Mouse (Mus musculus) forebrain, embryonic 14.5 days (tissue): ENCODE data around the gene Gm14139. TPM values are rescaled to one million over a fixed set of nuclear protein-coding genes. Genes with fewer than 3 reads are reported as not detected.
"Not testable (repeated sequence)": the region's sequence is repeated elsewhere in the genome, so short reads cannot be mapped to it uniquely, and the experiment has no call there.

ENCODE experiments used
- ATAC-seq: fragments of 200-750 bp; cut with Nextera tagmentation; 2 replicates; pipeline ENCODE4 v1.8.0; 2017; ENCODE audit warnings: mild to moderate bottlenecking, moderate library complexity
- DNase-seq: peaks from one replicate; pipeline ENCODE4 v3.0.0-alpha.2; 2015; ENCODE audit warnings: low spot score
- H3K27ac ChIP-seq: fragments of 300-500 bp; sonication (generic); 2 replicates; pipeline ENCODE4 v1.5.1; 2014; ENCODE audit warnings: low read depth, mild to moderate bottlenecking, control low read depth, low read length, moderate library complexity
- H3K27me3 ChIP-seq: fragments of 300-500 bp; sonication (generic); replicated peaks from 2 replicates; pipeline ENCODE4 v1.6.1; 2014; ENCODE audit warnings: low read length, control low read depth, mixed read lengths; ENCODE audit not compliant: control insufficient read depth, insufficient read depth
- H3K36me3 ChIP-seq: fragments of 300-500 bp; sonication (generic); 2 replicates; pipeline ENCODE4 v1.6.1; 2014; ENCODE audit warnings: low read length, control low read depth; ENCODE audit not compliant: control insufficient read depth, insufficient read depth
- H3K4me1 ChIP-seq: fragments of 300-500 bp; sonication (generic); 2 replicates; pipeline ENCODE4 v1.6.1; 2014; ENCODE audit warnings: antibody characterized with exemption, low read length, control low read depth; ENCODE audit not compliant: control insufficient read depth, insufficient read depth
- H3K4me2 ChIP-seq: fragments of 300-500 bp; sonication (generic); 2 replicates; pipeline ENCODE4 v1.6.1; 2014; ENCODE audit warnings: mild to moderate bottlenecking, control low read depth, low read length
- H3K4me3 ChIP-seq: fragments of 300-500 bp; sonication (generic); 2 replicates; pipeline ENCODE4 v1.5.1; 2014; ENCODE audit warnings: low read depth, low read length, control low read depth
- H3K9ac ChIP-seq: fragments of 300-500 bp; sonication (generic); 2 replicates; pipeline ENCODE4 v1.6.1; 2014; ENCODE audit warnings: mild to moderate bottlenecking, low read length, control low read depth, moderate library complexity
- H3K9me3 ChIP-seq: fragments of 300-500 bp; sonication (generic); replicated peaks from 2 replicates; pipeline ENCODE4 v1.6.1; 2016; ENCODE audit warnings: low read length, control low read depth, mixed read lengths; ENCODE audit not compliant: control insufficient read depth
- WGBS: fragments of 180-500 bp; shearing (Covaris S2); extraction: QIAGEN DNeasy Blood & Tissue Kit; methylation state at CpG from one replicate; pipeline ENCODE4 v1.1.7; 2014; 5-methylcytosine and 5-hydroxymethylcytosine counted together
- polyA plus RNA-seq: library from polyadenylated mRNA; unstranded; fragments of >200 nt; fragmentation: Nextera tagmentation; extraction: Ambion mirVana; gene quantifications from 2 replicates; pipeline ENCODE4 v1.2.1, GENCODE M21; 2014

Gm14139 gene
- polyA plus RNA-seq = not detected in 2 replicates

DNA sequence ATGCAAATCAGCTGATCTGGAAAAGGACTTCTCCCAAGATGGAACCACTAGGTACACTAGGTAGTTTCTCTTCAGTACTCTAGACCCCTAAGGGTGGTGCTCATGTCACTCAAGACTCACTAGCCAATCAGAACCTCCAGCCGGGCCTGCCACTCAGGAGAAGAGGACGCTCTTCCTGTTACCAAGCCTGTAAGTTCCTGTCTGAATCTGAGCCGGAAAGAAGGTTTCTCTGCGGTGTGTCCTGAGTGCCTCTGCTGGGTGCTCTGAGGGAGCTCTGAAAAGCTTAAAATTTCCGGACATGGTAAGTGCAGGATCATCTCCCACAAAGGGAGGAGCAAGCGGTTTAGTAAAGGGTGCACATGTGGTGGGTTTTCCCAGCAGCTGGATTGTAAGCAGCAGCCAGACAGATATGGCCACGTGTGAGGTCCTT, at the start of gene Gm14139:
Gene Gm14139, plus strand, starts transcription at position 186 of the 430 bp plus-strand sequence.
- H3K4me2 ChIP-seq, H3K36me3 ChIP-seq, H3K9ac ChIP-seq, H3K4me1 ChIP-seq, ATAC-seq, H3K27ac ChIP-seq, H3K27me3 ChIP-seq, H3K9me3 ChIP-seq, H3K4me3 ChIP-seq, DNase-seq: not testable (repeated sequence)
- WGBS = 85% methylated on average over 7 of the region's 7 CpGs

DNA sequence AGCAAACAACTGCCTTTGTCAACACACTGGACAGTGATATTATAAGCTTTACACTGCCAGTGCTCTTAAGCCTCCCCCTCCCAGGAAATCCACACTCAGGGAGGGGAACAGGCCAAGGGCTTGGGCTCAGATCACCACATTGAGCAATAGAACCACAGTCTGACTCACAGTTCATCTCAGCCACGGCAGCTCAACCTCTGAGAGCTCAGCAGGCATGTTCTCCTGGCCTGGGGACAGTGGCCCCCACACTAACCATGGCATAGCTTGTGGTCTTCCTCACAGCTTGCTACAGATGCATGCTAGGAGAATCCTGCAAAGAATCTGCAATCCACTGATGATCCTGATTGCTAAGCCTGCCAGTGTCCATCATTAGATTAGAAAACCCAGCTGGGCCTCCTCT, 49.6 kb upstream of the Gm14139 start:
- not testable (repeated sequence) for ATAC-seq, DNase-seq, H3K4me1 ChIP-seq, H3K4me3 ChIP-seq, H3K27me3 ChIP-seq, H3K27ac ChIP-seq, H3K9ac ChIP-seq, H3K4me2 ChIP-seq, H3K36me3 ChIP-seq
- peaks cover 16% of the 10 kb centered on the region for H3K9me3 ChIP-seq
- 94% methylated on average over 1 of the region's 1 CpGs for WGBS

DNA sequence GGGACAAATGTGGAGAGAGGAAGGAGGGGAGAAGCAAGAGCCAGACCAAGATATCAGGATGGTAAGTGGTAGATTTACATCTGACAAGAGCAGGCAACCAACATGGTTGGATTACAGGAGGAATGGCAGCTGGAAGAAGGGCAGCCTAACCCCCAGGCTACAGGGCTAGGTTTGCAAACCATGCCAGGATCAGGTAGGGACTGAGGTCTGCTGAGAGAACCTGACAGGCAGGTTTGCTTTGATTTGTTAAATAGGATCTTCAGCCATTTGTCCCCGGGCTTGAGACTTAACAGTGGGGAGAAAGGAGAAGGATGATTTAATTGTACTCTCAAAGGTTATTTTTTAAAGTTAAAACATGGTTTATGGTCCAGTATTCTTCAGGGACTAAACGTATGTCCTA, 48.8 kb upstream of the Gm14139 start:
- H3K9me3 ChIP-seq = peaks cover 11% of the 10 kb centered on the region
- ATAC-seq (no peak), DNase-seq (no peak)
- 93% methylated on average over 2 of the region's 2 CpGs for WGBS
- peaks cover 3% of the 10 kb centered on the region; the same call in 1 of the 2 replicates for H3K36me3 ChIP-seq
- H3K4me3 ChIP-seq = no peak overlapping the region
- peaks cover 5% of the 10 kb centered on the region; the same call in 1 of the 2 replicates for H3K4me1 ChIP-seq
- no peaks in the 10 kb centered on the region for H3K27me3 ChIP-seq
- no peak overlapping the region for H3K4me2 ChIP-seq
- H3K27ac ChIP-seq = no peak overlapping the region
- H3K9ac ChIP-seq = no peak overlapping the region

DNA sequence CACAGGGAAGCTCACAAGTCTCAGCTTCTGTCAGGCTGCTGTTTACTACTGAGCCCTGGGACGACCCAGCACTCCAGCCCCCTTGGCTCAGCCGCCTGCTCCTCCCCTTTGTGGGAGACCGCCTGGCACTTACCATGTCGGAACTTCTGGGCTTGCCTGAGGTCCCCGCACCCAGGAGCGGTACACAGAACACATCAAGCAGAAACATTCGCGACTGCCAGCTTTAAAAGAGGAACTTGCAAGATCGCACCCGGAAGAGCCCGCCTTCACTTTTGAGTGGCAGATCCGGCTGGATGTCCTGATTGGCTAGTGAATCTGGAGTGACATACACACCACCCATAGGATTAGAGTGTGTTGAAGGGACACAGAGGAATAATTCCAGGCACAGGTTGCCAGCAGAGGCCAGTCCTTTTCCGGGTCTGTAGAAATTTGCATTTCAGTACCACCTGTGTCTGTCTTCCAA, 45.1 kb upstream of the Gm14139 start, which contains the start of gene Zfp120:
Gene Zfp120, minus strand, starts transcription at position 274 of the 463 bp plus-strand sequence.
- 0% methylated on average over 13 of the region's 13 CpGs for WGBS
- no peaks in the 10 kb centered on the region for H3K27me3 ChIP-seq
- peaks cover 3% of the 10 kb centered on the region; the same call in 1 of the 2 replicates for H3K36me3 ChIP-seq
- ATAC-seq (peak; percentile 100), DNase-seq (peak; percentile 98)
- peaks cover 5% of the 10 kb centered on the region; the same call in 1 of the 2 replicates for H3K4me1 ChIP-seq
- H3K27ac ChIP-seq = peak within 1 kb of the TSS; percentile 52; the same call in 1 of the 2 replicates
- H3K4me3 ChIP-seq = peak within 1 kb of the TSS; percentile 69
- no peaks in the 10 kb centered on the region for H3K9me3 ChIP-seq
- peak within 1 kb of the TSS; percentile 82 for H3K9ac ChIP-seq
- H3K4me2 ChIP-seq = peak within 1 kb of the TSS; percentile 60

DNA sequence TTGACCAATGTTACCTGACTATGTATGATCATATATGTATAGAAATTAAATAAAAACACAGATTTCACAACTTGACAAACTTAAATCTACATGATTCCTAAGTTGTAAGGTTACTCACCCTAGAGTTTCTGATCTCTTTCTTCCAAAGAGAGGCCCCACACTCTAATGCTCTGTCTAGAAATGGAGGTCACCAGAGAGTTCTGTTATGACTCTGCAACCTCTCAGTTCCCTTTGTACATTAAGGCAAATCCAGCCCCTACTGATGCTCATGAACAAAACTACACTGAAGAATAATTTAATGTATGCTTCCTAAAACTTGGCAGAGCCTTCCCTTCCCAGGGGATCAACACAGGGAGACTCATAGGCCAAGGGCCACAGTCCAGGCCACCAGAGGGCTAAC, 14.9 kb upstream of the Gm14139 start:
- H3K27ac ChIP-seq = no peak overlapping the region
- no peak for DNase-seq
- no peaks in the 10 kb centered on the region for H3K36me3 ChIP-seq
- no peak for ATAC-seq
- H3K9ac ChIP-seq = no peak overlapping the region
- H3K4me1 ChIP-seq = no peaks in the 10 kb centered on the region
- H3K27me3 ChIP-seq = no peaks in the 10 kb centered on the region
- H3K9me3 ChIP-seq = no peaks in the 10 kb centered on the region
- H3K4me2 ChIP-seq = no peak overlapping the region
- H3K4me3 ChIP-seq = no peak overlapping the region

DNA sequence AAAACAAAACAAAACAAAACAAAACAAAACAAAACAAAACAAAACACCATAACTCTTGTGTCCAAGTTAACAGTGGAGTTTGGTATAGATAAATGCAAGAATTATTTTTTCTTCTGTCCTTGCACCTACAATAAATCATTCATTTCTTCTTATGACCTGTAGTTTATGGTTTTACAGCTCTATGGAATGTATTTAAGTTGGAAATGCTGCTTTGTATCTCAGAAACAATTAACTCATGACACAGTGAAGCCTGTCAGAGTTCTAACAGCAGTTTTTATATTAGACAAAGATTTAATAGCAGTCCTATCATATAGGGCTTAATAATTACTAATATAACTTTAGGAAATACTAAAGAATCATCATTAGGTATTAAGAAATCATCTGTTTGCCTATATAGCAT, 7.7 kb upstream of the Gm14139 start:
- Histone ChIP-seq H3K4me2 (no peak overlapping the region), H3K36me3 (no peaks in the 10 kb centered on the region), H3K27me3 (no peaks in the 10 kb centered on the region), H3K27ac (no peak overlapping the region), H3K4me3 (no peak overlapping the region), H3K4me1 (no peaks in the 10 kb centered on the region), H3K9me3 (peaks cover 5% of the 10 kb centered on the region; the same call in 1 of the 2 replicates), H3K9ac (no peak overlapping the region)
- no peak for DNase-seq
- ATAC-seq = no peak

DNA sequence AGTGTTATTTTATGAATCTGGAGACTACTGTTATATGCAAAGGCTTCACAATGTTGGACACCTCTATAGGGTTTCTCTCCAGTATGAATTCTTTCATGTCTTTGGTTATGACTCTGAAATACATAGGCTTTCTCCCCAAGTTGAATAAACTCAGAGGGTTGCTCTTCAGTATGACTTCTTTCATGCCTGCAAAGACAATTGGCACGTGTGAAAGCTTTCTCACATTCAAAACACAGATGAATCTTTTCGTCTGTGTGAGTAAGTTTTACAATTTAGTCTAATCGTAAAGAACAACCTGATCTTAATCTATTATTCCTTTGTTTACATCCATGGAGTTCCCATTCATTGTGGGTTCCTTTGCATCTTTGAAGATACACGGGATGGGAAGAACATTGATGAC, 2.0 kb upstream of the Gm14139 start, which contains the start of gene Gm10770:
Gene Gm10770, minus strand, starts transcription at position 101 of the 400 bp plus-strand sequence.
- WGBS = 82% methylated on average over 4 of the region's 4 CpGs
- not testable (repeated sequence) for H3K9me3 ChIP-seq, DNase-seq, H3K27me3 ChIP-seq, H3K27ac ChIP-seq, H3K9ac ChIP-seq, H3K4me1 ChIP-seq, ATAC-seq, H3K4me3 ChIP-seq, H3K4me2 ChIP-seq, H3K36me3 ChIP-seq

DNA sequence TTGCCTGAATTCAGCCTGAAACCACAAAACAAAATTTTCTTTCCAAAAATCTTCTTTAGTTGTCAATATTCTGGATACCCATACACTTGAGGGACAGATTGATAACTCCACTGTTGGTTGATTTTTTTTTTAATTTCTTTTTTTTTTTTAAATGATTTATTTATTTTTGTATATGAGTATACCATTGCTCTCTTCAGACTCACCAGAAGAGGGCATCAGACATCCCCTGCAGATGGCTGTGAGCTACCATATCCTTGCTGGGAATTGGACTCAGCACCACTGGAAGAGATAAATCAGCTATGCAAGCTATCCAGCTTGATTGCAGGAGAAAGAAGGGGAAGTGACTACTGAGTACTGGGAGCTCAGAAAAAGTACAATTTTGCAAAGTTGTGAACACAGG, 509 bp upstream of the Gm14139 start:
- DNase-seq, H3K4me3 ChIP-seq, H3K9ac ChIP-seq, ATAC-seq, H3K27ac ChIP-seq, H3K27me3 ChIP-seq, H3K9me3 ChIP-seq, H3K4me2 ChIP-seq, H3K4me1 ChIP-seq, H3K36me3 ChIP-seq: not testable (repeated sequence)

DNA sequence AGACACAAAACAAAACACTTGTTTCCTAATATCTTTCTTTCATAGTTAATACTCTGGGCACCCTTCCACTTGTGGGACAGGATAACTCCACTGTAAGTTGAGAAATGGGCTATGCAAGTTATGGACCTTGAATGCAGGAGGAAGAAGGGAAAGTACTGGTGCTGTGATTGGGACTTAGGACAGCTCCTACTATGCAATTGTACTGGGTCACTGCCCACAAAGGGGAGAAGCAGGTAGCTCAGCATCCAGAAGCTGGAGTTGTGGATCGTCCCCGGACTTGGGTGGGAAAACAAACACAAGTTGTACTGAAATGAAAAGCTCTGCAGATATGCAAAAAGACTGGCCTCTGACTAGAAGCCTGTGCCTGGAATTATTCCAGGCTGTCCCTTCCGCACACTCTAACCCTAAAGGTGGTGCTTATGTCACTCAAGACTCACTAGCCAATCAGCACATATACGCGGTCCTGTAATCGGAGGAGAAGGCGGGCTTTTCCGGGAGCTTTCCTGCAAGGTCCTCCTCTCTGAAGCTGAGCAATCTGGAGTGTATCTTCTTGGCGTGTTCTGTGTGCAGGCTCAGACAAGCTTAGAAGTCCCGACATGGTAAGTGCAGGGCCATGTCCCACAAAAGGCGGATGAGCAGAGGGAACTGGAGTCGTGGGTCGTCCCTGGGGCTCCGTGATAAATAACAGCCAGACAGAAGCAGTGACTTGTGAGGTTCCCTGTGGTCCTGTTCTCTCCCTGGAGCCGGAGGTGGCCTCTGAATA, 36.2 kb downstream of the Gm14139 start, which contains the start of gene Zfp937:
Gene Zfp937, plus strand, starts transcription at position 474 of the 763 bp plus-strand sequence.
- ATAC-seq (peak; percentile 100), DNase-seq (peak; percentile 52)
- not testable (repeated sequence) for H3K27ac ChIP-seq, H3K4me1 ChIP-seq, H3K36me3 ChIP-seq, H3K27me3 ChIP-seq, H3K9me3 ChIP-seq
- H3K4me3 ChIP-seq = peak within 1 kb of the TSS; percentile 32
- H3K4me2 ChIP-seq = peak within 1 kb of the TSS; percentile 44
- peak within 1 kb of the TSS; percentile 56 for H3K9ac ChIP-seq
- 2% methylated on average over 15 of the region's 15 CpGs for WGBS
